Mouse (Mus musculus) hindbrain, embryonic 16.5 days (tissue): ENCODE measurements around the gene Osbpl3. TPM values are rescaled to one million over a fixed set of nuclear protein-coding genes. Genes with fewer than 3 reads are reported as not detected.

Experiments
- ATAC-seq: fragments of 200-750 bp; cut with Nextera tagmentation; 2 replicates; pipeline ENCODE4 v1.8.0; 2017; ENCODE audit warnings: moderate TSS enrichment, moderate library complexity
- H3K27ac ChIP-seq: fragments of 300-500 bp; sonication (generic); 2 replicates; pipeline ENCODE4 v1.5.1; 2014; ENCODE audit warnings: low read depth, mild to moderate bottlenecking, control low read depth, low read length, moderate library complexity
- H3K27me3 ChIP-seq: fragments of 300-500 bp; sonication (generic); replicated peaks from 2 replicates; pipeline ENCODE4 v1.6.1; 2014; ENCODE audit warnings: low read length; ENCODE audit not compliant: control insufficient read depth, insufficient read depth
- H3K36me3 ChIP-seq: fragments of 300-500 bp; sonication (generic); 2 replicates; pipeline ENCODE4 v1.6.1; 2014; ENCODE audit warnings: mild to moderate bottlenecking, low read length, moderate library complexity, mixed read lengths; ENCODE audit not compliant: control insufficient read depth, insufficient read depth
- H3K4me1 ChIP-seq: fragments of 300-500 bp; sonication (generic); 2 replicates; pipeline ENCODE4 v1.6.1; 2014; ENCODE audit warnings: low read depth, low read length; ENCODE audit not compliant: control insufficient read depth, insufficient read depth
- H3K4me2 ChIP-seq: fragments of 300-500 bp; sonication (generic); 2 replicates; pipeline ENCODE4 v1.6.1; 2014; ENCODE audit warnings: mild to moderate bottlenecking, low read length, control low read depth, moderate library complexity
- H3K4me3 ChIP-seq: fragments of 300-500 bp; sonication (generic); 2 replicates; pipeline ENCODE4 v1.5.1; 2014; ENCODE audit warnings: mild to moderate bottlenecking, low read length, control low read depth, moderate library complexity
- H3K9ac ChIP-seq: fragments of 300-500 bp; sonication (generic); 2 replicates; pipeline ENCODE4 v1.6.1; 2014; ENCODE audit warnings: low read depth, mild to moderate bottlenecking, control low read depth, low read length, moderate library complexity
- H3K9me3 ChIP-seq: fragments of 300-500 bp; sonication (generic); 2 replicates; pipeline ENCODE4 v1.6.1; 2014; ENCODE audit warnings: mild to moderate bottlenecking, low read length, moderate library complexity; ENCODE audit not compliant: control insufficient read depth
- WGBS: fragments of 180-500 bp; shearing (Covaris S2); extraction: QIAGEN DNeasy Blood & Tissue Kit; methylation state at CpG from one replicate; pipeline ENCODE4 v1.1.7; 2014; 5-methylcytosine and 5-hydroxymethylcytosine counted together
- polyA plus RNA-seq: library from polyadenylated mRNA; unstranded; fragments of >200 nt; fragmentation: Nextera tagmentation; extraction: Ambion mirVana; gene quantifications from 2 replicates; pipeline ENCODE4 v1.2.1, GENCODE M21; 2015

Gene Osbpl3
- polyA plus RNA-seq, 1 experiment from 2014 or later = 4.5 TPM

GRCm38 (mm10) chr6:50325485-50325884 lies 130.5 kb downstream of the Osbpl3 start:
- H3K4me1 ChIP-seq = no peaks in the 10 kb centered on the region
- H3K4me3 ChIP-seq = no peak overlapping the region
- WGBS = 85% methylated on average over 9 of the region's 9 CpGs
- H3K4me2 ChIP-seq = no peak overlapping the region
- H3K36me3 ChIP-seq = no peaks in the 10 kb centered on the region
- ATAC-seq = no peak
- no peaks in the 10 kb centered on the region for H3K27me3 ChIP-seq
- H3K27ac ChIP-seq = no peak overlapping the region
- H3K9ac ChIP-seq = no peak overlapping the region
- no peaks in the 10 kb centered on the region for H3K9me3 ChIP-seq

GRCm38 (mm10) chr6:50322631-50323030 lies 133.4 kb downstream of the Osbpl3 start:
- no peak overlapping the region for H3K4me3 ChIP-seq
- no peak overlapping the region for H3K4me2 ChIP-seq
- H3K9ac ChIP-seq = no peak overlapping the region
- H3K4me1 ChIP-seq = no peaks in the 10 kb centered on the region
- WGBS = 54% methylated on average over 9 of the region's 9 CpGs
- no peaks in the 10 kb centered on the region for H3K36me3 ChIP-seq
- no peaks in the 10 kb centered on the region for H3K27me3 ChIP-seq
- no peak overlapping the region for H3K27ac ChIP-seq
- ATAC-seq = no peak
- no peaks in the 10 kb centered on the region for H3K9me3 ChIP-seq

DNA sequence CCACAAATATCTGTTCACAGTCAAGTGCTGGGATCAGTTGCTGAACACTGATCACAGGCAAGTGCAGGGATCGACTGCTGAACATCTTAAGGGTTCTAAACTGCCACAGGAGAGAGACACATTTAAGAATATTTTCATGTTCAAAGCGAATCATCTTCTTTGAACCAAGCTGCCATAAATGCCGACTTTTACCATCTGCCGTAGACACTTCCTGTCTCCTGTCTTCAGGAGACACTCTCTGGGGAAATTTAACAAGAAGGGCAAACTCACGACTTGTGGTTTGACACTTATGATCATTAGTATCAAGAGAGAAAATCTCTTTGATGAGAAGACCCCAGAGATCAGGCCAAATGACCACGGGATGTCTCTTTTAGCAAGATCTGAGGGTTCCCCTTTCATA lies 134.3 kb downstream of the Osbpl3 start:
- H3K4me2 ChIP-seq = no peak overlapping the region
- H3K27me3 ChIP-seq = no peaks in the 10 kb centered on the region
- no peak for ATAC-seq
- no peaks in the 10 kb centered on the region for H3K36me3 ChIP-seq
- no peak overlapping the region for H3K9ac ChIP-seq
- 78% methylated on average over 6 of the region's 6 CpGs for WGBS
- no peak overlapping the region for H3K4me3 ChIP-seq
- H3K4me1 ChIP-seq = no peaks in the 10 kb centered on the region
- H3K27ac ChIP-seq = no peak overlapping the region
- H3K9me3 ChIP-seq = no peaks in the 10 kb centered on the region

DNA sequence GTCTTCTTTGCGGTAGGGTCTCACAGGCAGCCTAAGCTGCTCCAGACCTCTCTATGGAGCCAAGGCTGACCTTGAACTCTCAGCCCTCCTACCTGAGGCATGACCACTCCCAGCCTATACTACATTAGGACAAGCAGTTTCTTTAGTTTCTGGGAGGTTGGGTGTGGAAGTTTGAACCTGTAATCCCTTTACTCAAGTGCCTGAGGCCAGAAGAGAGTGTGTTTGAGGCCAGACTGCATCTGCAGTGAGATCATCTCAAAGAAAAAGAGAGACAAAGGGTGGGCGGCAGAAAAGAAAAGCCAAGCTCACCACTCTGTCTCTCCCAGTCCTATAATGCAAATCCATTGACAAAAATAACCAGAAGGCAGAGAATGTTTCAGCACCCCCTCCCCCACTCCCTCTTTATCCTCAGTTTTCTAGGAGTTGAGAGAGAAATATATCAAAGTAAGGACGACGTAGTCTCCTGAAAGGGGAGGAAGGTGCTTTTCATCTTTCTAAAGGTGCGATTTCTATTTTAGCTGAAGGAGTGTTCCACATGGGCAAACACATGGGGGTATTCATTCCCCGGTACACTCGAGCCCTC lies 137.3 kb downstream of the Osbpl3 start:
- no peak for ATAC-seq

DNA sequence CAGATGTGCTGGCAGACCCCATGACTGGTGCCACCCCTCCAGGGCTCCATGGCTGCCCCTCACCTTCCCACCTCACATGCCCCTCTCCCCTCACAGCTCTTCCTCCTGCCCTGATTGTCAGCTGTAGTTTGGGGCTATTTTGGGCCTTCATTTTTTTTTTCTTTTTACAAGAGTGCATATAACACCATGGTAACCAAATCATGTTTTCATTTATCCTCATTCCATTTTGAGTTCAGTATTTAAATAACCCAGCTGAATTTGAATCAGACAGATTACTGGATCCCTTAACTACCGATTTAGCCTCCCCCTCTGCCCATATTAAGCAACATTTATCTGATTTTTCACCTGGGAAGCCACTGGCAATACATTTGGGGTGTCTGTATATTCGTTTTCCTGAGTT lies 137.9 kb downstream of the Osbpl3 start:
- H3K4me2 ChIP-seq = no peak overlapping the region
- no peaks in the 10 kb centered on the region for H3K27me3 ChIP-seq
- WGBS = 67% methylated on average over 2 of the region's 2 CpGs
- no peaks in the 10 kb centered on the region for H3K9me3 ChIP-seq
- ATAC-seq = no peak
- no peaks in the 10 kb centered on the region for H3K36me3 ChIP-seq
- no peak overlapping the region for H3K27ac ChIP-seq
- no peak overlapping the region for H3K4me3 ChIP-seq
- H3K4me1 ChIP-seq = no peaks in the 10 kb centered on the region
- H3K9ac ChIP-seq = no peak overlapping the region

More for the DNA sequence above, 137.3 kb downstream of the Osbpl3 start:
- WGBS = 70% methylated on average over 7 of the region's 7 CpGs
- Histone ChIP-seq H3K9me3 (no peaks in the 10 kb centered on the region), H3K9ac (no peak overlapping the region), H3K4me2 (no peak overlapping the region), H3K27me3 (no peaks in the 10 kb centered on the region), H3K4me3 (no peak overlapping the region), H3K36me3 (no peaks in the 10 kb centered on the region), H3K4me1 (no peaks in the 10 kb centered on the region), H3K27ac (no peak overlapping the region)

GRCm38 (mm10) chr6:50316795-50317505 lies 139.1 kb downstream of the Osbpl3 start:
- 95% methylated on average over 7 of the region's 7 CpGs for WGBS
- Histone ChIP-seq H3K4me2 (no peak overlapping the region), H3K27ac (no peak overlapping the region), H3K4me3 (no peak overlapping the region), H3K9me3 (no peaks in the 10 kb centered on the region), H3K36me3 (no peaks in the 10 kb centered on the region), H3K9ac (no peak overlapping the region), H3K4me1 (no peaks in the 10 kb centered on the region), H3K27me3 (no peaks in the 10 kb centered on the region)
- ATAC-seq = no peak

DNA sequence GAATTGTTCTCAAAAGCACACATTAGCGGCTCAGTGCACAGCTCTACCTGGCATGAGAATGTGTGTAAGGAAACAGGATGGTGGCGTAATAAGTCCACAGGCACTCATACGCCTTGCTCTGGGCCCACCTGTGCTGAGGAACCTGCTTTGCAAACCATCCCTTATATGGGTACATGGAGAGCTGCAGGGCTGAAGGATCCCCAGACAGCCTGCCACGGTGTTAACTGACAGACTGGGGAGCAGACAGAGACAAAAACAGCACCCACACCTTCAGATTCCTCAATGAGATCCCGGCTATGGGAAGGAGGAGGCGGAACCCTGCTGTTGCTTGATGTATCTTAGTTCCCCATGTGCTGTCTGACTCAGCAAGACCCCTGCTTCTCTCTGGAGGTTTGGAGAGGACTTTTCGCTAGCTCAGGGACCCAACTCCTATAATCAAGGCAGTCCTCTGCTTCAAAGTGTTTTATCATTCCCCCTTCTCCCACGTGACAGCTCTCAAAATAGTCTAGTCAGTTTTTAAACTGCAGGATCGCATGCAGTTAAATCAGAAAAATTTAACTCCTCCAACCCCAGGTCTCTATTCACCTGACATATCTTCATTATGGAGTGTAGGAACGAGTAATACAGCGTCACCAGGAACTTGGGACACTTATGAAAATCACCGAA lies 141.5 kb downstream of the Osbpl3 start:
- WGBS = 78% methylated on average over 12 of the region's 12 CpGs
- Histone ChIP-seq H3K4me3 (no peak overlapping the region), H3K27me3 (no peaks in the 10 kb centered on the region), H3K9me3 (no peaks in the 10 kb centered on the region), H3K9ac (no peak overlapping the region), H3K36me3 (no peaks in the 10 kb centered on the region), H3K27ac (no peak overlapping the region), H3K4me2 (no peak overlapping the region), H3K4me1 (no peaks in the 10 kb centered on the region)
- no peak for ATAC-seq

- H3K9me3 ChIP-seq = no peaks in the 10 kb centered on the region
- H3K9ac ChIP-seq = no peak overlapping the region
- H3K27me3 ChIP-seq = no peaks in the 10 kb centered on the region
- H3K4me2 ChIP-seq = no peak overlapping the region
- H3K36me3 ChIP-seq = no peaks in the 10 kb centered on the region
- 27% methylated on average over 4 of the region's 4 CpGs for WGBS
- H3K27ac ChIP-seq = no peak overlapping the region
- no peaks in the 10 kb centered on the region for H3K4me1 ChIP-seq
- peak; percentile 80; the same call in 1 of the 2 replicates for ATAC-seq
- H3K4me3 ChIP-seq = no peak overlapping the region
Measured at GRCm38 (mm10) chr6:50312647-50313046, 143.4 kb downstream of the Osbpl3 start.

- Histone ChIP-seq H3K9me3 (no peaks in the 10 kb centered on the region), H3K4me3 (no peak overlapping the region), H3K9ac (no peak overlapping the region), H3K4me2 (no peak overlapping the region), H3K36me3 (no peaks in the 10 kb centered on the region), H3K27me3 (no peaks in the 10 kb centered on the region), H3K27ac (no peak overlapping the region), H3K4me1 (no peaks in the 10 kb centered on the region)
- 39% methylated on average over 6 of the region's 6 CpGs for WGBS
- peak; percentile 61; the same call in 1 of the 2 replicates for ATAC-seq
Measured at GRCm38 (mm10) chr6:50309019-50309418, 147.0 kb downstream of the Osbpl3 start.
